Mouse (Mus musculus) neural tube, embryonic 10.5 days (tissue): ENCODE data around the gene Gprin3.

Experiments used
- DNase-seq: peaks from one replicate; pipeline ENCODE4 v3.0.0-alpha.2; 2017; ENCODE audit warnings: low spot score; ENCODE audit errors: extremely low spot score

Gprin3 gene

GRCm38 (mm10) chr6:59425824-59426533, at the start of gene Gprin3:
Gene Gprin3 (minus strand): TSS chr6:59426294.
- peak; percentile 63 for DNase-seq

GRCm38 (mm10) chr6:59458861-59459260, 32.8 kb upstream of the Gprin3 start:
- no peak for DNase-seq

GRCm38 (mm10) chr6:59456116-59456515, 30.0 kb upstream of the Gprin3 start:
- DNase-seq = no peak

- DNase-seq = no peak
Observed at GRCm38 (mm10) chr6:59451348-59451747, 25.3 kb upstream of the Gprin3 start.

GRCm38 (mm10) chr6:59445101-59445503, 19.0 kb upstream of the Gprin3 start:
- DNase-seq = no peak

GRCm38 (mm10) chr6:59435906-59436305, 9.8 kb upstream of the Gprin3 start:
- DNase-seq = no peak

- DNase-seq = no peak
Observed at GRCm38 (mm10) chr6:59433116-59433515, 7.0 kb upstream of the Gprin3 start.

- no peak for DNase-seq
Observed at GRCm38 (mm10) chr6:59426534-59426885, 416 bp upstream of the Gprin3 start.

GRCm38 (mm10) chr6:59424871-59425740, 988 bp downstream of the Gprin3 start:
- no peak for DNase-seq

- DNase-seq = no peak
Observed at GRCm38 (mm10) chr6:59423836-59424235, 2.3 kb downstream of the Gprin3 start.

- DNase-seq = no peak
Observed at GRCm38 (mm10) chr6:59419264-59419663, 6.8 kb downstream of the Gprin3 start.

GRCm38 (mm10) chr6:59418659-59419058, 7.4 kb downstream of the Gprin3 start:
- no peak for DNase-seq

- no peak for DNase-seq
Observed at GRCm38 (mm10) chr6:59414816-59415215, 11.3 kb downstream of the Gprin3 start.

- DNase-seq = no peak
Observed at GRCm38 (mm10) chr6:59412417-59413346, 13.4 kb downstream of the Gprin3 start.

GRCm38 (mm10) chr6:59409001-59409700, 16.9 kb downstream of the Gprin3 start:
- no peak for DNase-seq

- no peak for DNase-seq
Observed at GRCm38 (mm10) chr6:59407482-59407997, 18.6 kb downstream of the Gprin3 start.

- DNase-seq = no peak
Observed at GRCm38 (mm10) chr6:59390208-59390607, 35.9 kb downstream of the Gprin3 start.

- no peak for DNase-seq
Observed at GRCm38 (mm10) chr6:59365300-59365699, 60.8 kb downstream of the Gprin3 start.

- DNase-seq = no peak
Observed at GRCm38 (mm10) chr6:59363282-59363681, 62.8 kb downstream of the Gprin3 start.

- DNase-seq = no peak
Observed at GRCm38 (mm10) chr6:59354943-59355342, 71.2 kb downstream of the Gprin3 start.
